Comparison of ENCODE assay signal across 8 mouse cellular contexts in genomic region chr10:94426000-94426920, GRCm38 (mm10).
A peak's percentile ranks its signal among the peaks of the same experiment; 100 is the strongest.
DNase-seq lines count a peak whose midpoint lies in the region; ATAC-seq and TF ChIP-seq lines count a peak whose summit lies in the region.

No protein-coding gene starts in this region.

- H3K9me3 ChIP-seq in embryonic facial prominence, embryonic 10.5 days: no peaks in the 10 kb centered on the region
- H3K9me3 ChIP-seq in intestine, postnatal 0 days (ENCODE audit: control insufficient read depth): no peaks in the 10 kb centered on the region
- no peaks in the 10 kb centered on the region for H3K9me3 ChIP-seq in midbrain, embryonic 12.5 days

- H3K9ac ChIP-seq in intestine, postnatal 0 days (ENCODE audit: low read depth, low read length): no peak overlapping the region
- H3K9ac ChIP-seq in midbrain, embryonic 12.5 days (replicated peaks): no peak overlapping the region

- peak overlapping the region; percentile 48 for H3K27ac ChIP-seq in embryonic facial prominence, embryonic 10.5 days (replicated peaks)
- no peak overlapping the region for H3K27ac ChIP-seq in intestine, postnatal 0 days (ENCODE audit: low read depth, low read length)
- H3K27ac ChIP-seq in midbrain, embryonic 12.5 days (replicated peaks): no peak overlapping the region

- H3K4me2 ChIP-seq in intestine, postnatal 0 days (replicated peaks; ENCODE audit: low read depth): no peak overlapping the region; the same call in 1 of the 2 replicates
- no peak overlapping the region for H3K4me2 ChIP-seq in midbrain, embryonic 12.5 days (replicated peaks)

- H3K36me3 ChIP-seq in embryonic facial prominence, embryonic 10.5 days (replicated peaks): no peaks in the 10 kb centered on the region
- no peaks in the 10 kb centered on the region for H3K36me3 ChIP-seq in intestine, postnatal 0 days (ENCODE audit: control insufficient read depth, insufficient read depth)
- H3K36me3 ChIP-seq in midbrain, embryonic 12.5 days: no peaks in the 10 kb centered on the region

- intact Hi-C loops in left cerebral cortex, postnatal 4 days (cut with DNase I): loop anchor here (10.0 kb wide), 1 partner anchor 89 kb away; no protein-coding TSS in a partner anchor

- H3K27me3 ChIP-seq in embryonic facial prominence, embryonic 10.5 days (replicated peaks; ENCODE audit: low read depth, poor library complexity, severe bottlenecking): no peaks in the 10 kb centered on the region
- no peaks in the 10 kb centered on the region for H3K27me3 ChIP-seq in intestine, postnatal 0 days (replicated peaks; ENCODE audit: control insufficient read depth, insufficient read depth, low read length)
- H3K27me3 ChIP-seq in midbrain, embryonic 12.5 days: no peaks in the 10 kb centered on the region

- peaks cover 6% of the 10 kb centered on the region for H3K4me1 ChIP-seq in embryonic facial prominence, embryonic 10.5 days
- no peaks in the 10 kb centered on the region for H3K4me1 ChIP-seq in intestine, postnatal 0 days (replicated peaks; ENCODE audit: control insufficient read depth, insufficient read depth, low read length)
- H3K4me1 ChIP-seq in midbrain, embryonic 12.5 days: peaks cover 4% of the 10 kb centered on the region; the same call in 1 of the 2 replicates

- peak; percentile 59 for ATAC-seq in intestine, postnatal 0 days
- ATAC-seq in midbrain, embryonic 12.5 days (ENCODE audit: low FRiP score, low read depth): peak; percentile 80

- no peak overlapping the region for H3K4me3 ChIP-seq in embryonic facial prominence, embryonic 10.5 days
- H3K4me3 ChIP-seq in intestine, postnatal 0 days (ENCODE audit: low read depth, low read length): no peak overlapping the region
- no peak overlapping the region for H3K4me3 ChIP-seq in midbrain, embryonic 12.5 days

- peak; percentile 63 for DNase-seq in urinary bladder, postnatal 14 days (ENCODE audit: low spot score)
- no peak for DNase-seq in urinary bladder, postnatal 10 days (ENCODE audit: low spot score)
- DNase-seq in embryonic facial prominence, embryonic 10.5 days (ENCODE audit: low spot score): peak; percentile 62
- peak; percentile 75 to 92 for DNase-seq in heart, adult 18-20 months
- peak; percentile 91 for DNase-seq in left cerebral cortex, postnatal 4 days
- peak; percentile 65 to 78 for DNase-seq in spleen, postnatal 4 days (ENCODE audit: low spot score in 2 of 2)

- WGBS in embryonic facial prominence, embryonic 10.5 days: 69% methylated on average over 12 of the region's 12 CpGs
- 60% methylated on average over 12 of the region's 12 CpGs for WGBS in intestine, postnatal 0 days
- 65% methylated on average over 12 of the region's 12 CpGs for WGBS in midbrain, embryonic 12.5 days

- TF ChIP-seq CTCF in intestine, postnatal 0 days (IDR thresholded peaks at IDR 0.05; ENCODE audit: low read depth): no peak
